Mouse (Mus musculus) embryo, embryonic 10.5 days (tissue): ENCODE measurements at regions not wholly inside any gene's neighbourhood (a gene's known extent, or its start where the extent isn't known, plus 50 kb on each side); places are given as distances from the start of the nearest gene placed in this dataset.
A peak's percentile ranks its signal among the peaks of the same experiment; 100 is the strongest.

Experiments
- DNase-seq: peaks from one replicate; pipeline ENCODE4 v3.0.0-alpha.2; 2015; ENCODE audit warnings: low spot score

- DNase-seq = no peak
Measured at GRCm38 (mm10) chr17:10079853-10080650, 239.6 kb downstream of the Qk start.

GRCm38 (mm10) chr17:10078536-10079319, 240.9 kb downstream of the Qk start:
- DNase-seq = peak; percentile 33

GRCm38 (mm10) chr17:10073301-10073700, 246.4 kb downstream of the Qk start:
- DNase-seq = no peak

- no peak for DNase-seq
Measured at GRCm38 (mm10) chr17:10069251-10069650, 250.4 kb downstream of the Qk start.

- no peak for DNase-seq
Measured at GRCm38 (mm10) chr17:10065131-10065530, 254.5 kb downstream of the Qk start.

GRCm38 (mm10) chr17:10062546-10063100, 257.0 kb downstream of the Qk start:
- no peak for DNase-seq

- DNase-seq = no peak
Measured at GRCm38 (mm10) chr17:10057736-10058135, 261.9 kb downstream of the Qk start.

GRCm38 (mm10) chr17:10056096-10056495, 263.6 kb downstream of the Qk start:
- DNase-seq = no peak

- no peak for DNase-seq
Measured at GRCm38 (mm10) chr17:10054375-10054774, 265.3 kb downstream of the Qk start.

- DNase-seq = no peak
Measured at GRCm38 (mm10) chr17:10044336-10044735, 275.3 kb downstream of the Qk start.

- DNase-seq = no peak
Measured at GRCm38 (mm10) chr17:10042042-10042652, 277.5 kb downstream of the Qk start.

GRCm38 (mm10) chr17:10040951-10041359, 278.7 kb downstream of the Qk start:
- DNase-seq = no peak

- DNase-seq = no peak
Measured at GRCm38 (mm10) chr17:10040375-10040774, 279.3 kb downstream of the Qk start.

- peak; percentile 13 for DNase-seq
Measured at GRCm38 (mm10) chr17:10037799-10038445, 281.7 kb downstream of the Qk start.

- no peak for DNase-seq
Measured at GRCm38 (mm10) chr17:10033510-10033909, 286.1 kb downstream of the Qk start.

- no peak for DNase-seq
Measured at GRCm38 (mm10) chr17:10031033-10031432, 288.6 kb downstream of the Qk start.

GRCm38 (mm10) chr17:10026770-10027169, 292.9 kb downstream of the Qk start:
- DNase-seq = no peak

GRCm38 (mm10) chr17:10025212-10025611, 294.4 kb downstream of the Qk start:
- no peak for DNase-seq

GRCm38 (mm10) chr17:10024323-10024722, 295.3 kb downstream of the Qk start:
- no peak for DNase-seq

- DNase-seq = peak; percentile 65
Measured at GRCm38 (mm10) chr17:10012161-10012560, 307.5 kb downstream of the Qk start.

GRCm38 (mm10) chr17:10011728-10012127, 307.9 kb downstream of the Qk start:
- peak; percentile 56 for DNase-seq

- DNase-seq = no peak
Measured at GRCm38 (mm10) chr17:10001071-10001591, 318.5 kb downstream of the Qk start.
